Mouse (Mus musculus): Measurements from ENCODE around the gene Ppa2. TPM values are rescaled to one million over a fixed set of nuclear protein-coding genes. Genes with fewer than 3 reads are reported as not detected.

Ppa2 gene
- polyA plus RNA-seq, 1 experiment: 14.6 TPM

GRCm38 (mm10) chr3:133357426-133357974 lies 47.6 kb downstream of the Ppa2 start:
- Histone ChIP-seq H3K36me3 (ENCODE audit: control insufficient read depth, insufficient read depth, low read length) (peaks cover 1% of the 10 kb centered on the region; the same call in 1 of the 2 replicates), H3K27ac (ENCODE audit: insufficient read depth, low read length) (no peak overlapping the region), H3K4me3 (ENCODE audit: extremely low read depth, insufficient read depth, insufficient read length) (no peak overlapping the region), H3K4me1 (ENCODE audit: control insufficient read depth, insufficient read depth, insufficient read length) (no peaks in the 10 kb centered on the region), H3K27me3 (ENCODE audit: control insufficient read depth, insufficient read depth, low read length) (no peaks in the 10 kb centered on the region)
- DNase-seq (ENCODE audit: low read depth in 1 of 2, low spot score in 2 of 2): no peak
- TF ChIP-seq CTCF (IDR thresholded peaks at IDR 0.05; ENCODE audit: extremely low read depth, insufficient read depth, insufficient read length, insufficient replicate concordance) (no peak), POLR2A (IDR thresholded peaks at IDR 0.05; ENCODE audit: low read depth, low read length) (no peak)
- 87% methylated on average over 6 of the region's 6 CpGs for WGBS

- Histone ChIP-seq H3K4me1 (ENCODE audit: control insufficient read depth, insufficient read depth, insufficient read length) (no peaks in the 10 kb centered on the region), H3K27me3 (ENCODE audit: control insufficient read depth, insufficient read depth, low read length) (no peaks in the 10 kb centered on the region), H3K27ac (ENCODE audit: insufficient read depth, low read length) (no peak overlapping the region), H3K4me3 (ENCODE audit: extremely low read depth, insufficient read depth, insufficient read length) (no peak overlapping the region), H3K36me3 (ENCODE audit: control insufficient read depth, insufficient read depth, low read length) (peaks cover 1% of the 10 kb centered on the region; the same call in 1 of the 2 replicates)
- no peak for DNase-seq (ENCODE audit: low read depth in 1 of 2, low spot score in 2 of 2)
- TF ChIP-seq POLR2A (IDR thresholded peaks at IDR 0.05; ENCODE audit: low read depth, low read length) (no peak), CTCF (IDR thresholded peaks at IDR 0.05; ENCODE audit: extremely low read depth, insufficient read depth, insufficient read length, insufficient replicate concordance) (no peak)
Observed at GRCm38 (mm10) chr3:133357977-133358376, 48.1 kb downstream of the Ppa2 start.

GRCm38 (mm10) chr3:133361406-133361805 lies 51.5 kb downstream of the Ppa2 start:
- no peak for TF ChIP-seq CTCF (IDR thresholded peaks at IDR 0.05; ENCODE audit: extremely low read depth, insufficient read depth, insufficient read length, insufficient replicate concordance)
- no peak for TF ChIP-seq POLR2A (IDR thresholded peaks at IDR 0.05; ENCODE audit: low read depth, low read length)
- Histone ChIP-seq H3K4me3 (ENCODE audit: extremely low read depth, insufficient read depth, insufficient read length) (no peak overlapping the region), H3K4me1 (ENCODE audit: control insufficient read depth, insufficient read depth, insufficient read length) (no peaks in the 10 kb centered on the region), H3K36me3 (ENCODE audit: control insufficient read depth, insufficient read depth, low read length) (peaks cover 3% of the 10 kb centered on the region; the same call in 1 of the 2 replicates), H3K27ac (ENCODE audit: insufficient read depth, low read length) (no peak overlapping the region), H3K27me3 (ENCODE audit: control insufficient read depth, insufficient read depth, low read length) (no peaks in the 10 kb centered on the region)
- 84% methylated on average over 1 of the region's 1 CpGs for WGBS
- DNase-seq (ENCODE audit: low read depth in 1 of 2, low spot score in 2 of 2): no peak

- 91% methylated on average over 3 of the region's 3 CpGs for WGBS
- no peak for DNase-seq (ENCODE audit: low read depth in 1 of 2, low spot score in 2 of 2)
- no peak overlapping the region for H3K4me3 ChIP-seq (ENCODE audit: extremely low read depth, insufficient read depth, insufficient read length)
- peaks cover 3% of the 10 kb centered on the region; the same call in 1 of the 2 replicates for H3K36me3 ChIP-seq (ENCODE audit: control insufficient read depth, insufficient read depth, low read length)
- TF ChIP-seq CTCF (IDR thresholded peaks at IDR 0.05; ENCODE audit: extremely low read depth, insufficient read depth, insufficient read length, insufficient replicate concordance) (no peak), POLR2A (IDR thresholded peaks at IDR 0.05; ENCODE audit: low read depth, low read length) (no peak)
- H3K4me1 ChIP-seq (ENCODE audit: control insufficient read depth, insufficient read depth, insufficient read length): no peaks in the 10 kb centered on the region
- H3K27me3 ChIP-seq (ENCODE audit: control insufficient read depth, insufficient read depth, low read length): no peaks in the 10 kb centered on the region
- H3K27ac ChIP-seq (ENCODE audit: insufficient read depth, low read length): no peak overlapping the region
Observed at GRCm38 (mm10) chr3:133364138-133364537, 54.2 kb downstream of the Ppa2 start.

GRCm38 (mm10) chr3:133366096-133366495 lies 56.2 kb downstream of the Ppa2 start:
- no peak overlapping the region for H3K4me3 ChIP-seq (ENCODE audit: extremely low read depth, insufficient read depth, insufficient read length)
- H3K4me1 ChIP-seq (ENCODE audit: control insufficient read depth, insufficient read depth, insufficient read length): no peaks in the 10 kb centered on the region
- 95% methylated on average over 8 of the region's 9 CpGs for WGBS

GRCm38 (mm10) chr3:133378174-133378573 lies 68.3 kb downstream of the Ppa2 start:
- Histone ChIP-seq H3K36me3 (ENCODE audit: control insufficient read depth, insufficient read depth, low read length) (peaks cover 7% of the 10 kb centered on the region), H3K27me3 (ENCODE audit: control insufficient read depth, insufficient read depth, low read length) (no peaks in the 10 kb centered on the region), H3K4me1 (ENCODE audit: control insufficient read depth, insufficient read depth, insufficient read length) (no peaks in the 10 kb centered on the region), H3K27ac (ENCODE audit: insufficient read depth, low read length) (no peak overlapping the region), H3K4me3 (ENCODE audit: extremely low read depth, insufficient read depth, insufficient read length) (no peak overlapping the region)
- TF ChIP-seq CTCF (IDR thresholded peaks at IDR 0.05; ENCODE audit: extremely low read depth, insufficient read depth, insufficient read length, insufficient replicate concordance) (no peak), POLR2A (IDR thresholded peaks at IDR 0.05; ENCODE audit: low read depth, low read length) (no peak)
- no peak for DNase-seq (ENCODE audit: low read depth in 1 of 2, low spot score in 2 of 2)

More at GRCm38 (mm10) chr3:133366096-133366495, 56.2 kb downstream of the Ppa2 start:
- Histone ChIP-seq H3K27me3 (ENCODE audit: control insufficient read depth, insufficient read depth, low read length) (no peaks in the 10 kb centered on the region), H3K36me3 (ENCODE audit: control insufficient read depth, insufficient read depth, low read length) (peaks cover 7% of the 10 kb centered on the region), H3K27ac (ENCODE audit: insufficient read depth, low read length) (no peak overlapping the region)
- no peak for DNase-seq (ENCODE audit: low read depth in 1 of 2, low spot score in 2 of 2)
- TF ChIP-seq POLR2A (IDR thresholded peaks at IDR 0.05; ENCODE audit: low read depth, low read length) (no peak), CTCF (IDR thresholded peaks at IDR 0.05; ENCODE audit: extremely low read depth, insufficient read depth, insufficient read length, insufficient replicate concordance) (no peak)

GRCm38 (mm10) chr3:133379997-133380396 lies 70.1 kb downstream of the Ppa2 start:
- Histone ChIP-seq H3K4me1 (ENCODE audit: control insufficient read depth, insufficient read depth, insufficient read length) (no peaks in the 10 kb centered on the region), H3K27ac (ENCODE audit: insufficient read depth, low read length) (no peak overlapping the region), H3K4me3 (ENCODE audit: extremely low read depth, insufficient read depth, insufficient read length) (no peak overlapping the region), H3K27me3 (ENCODE audit: control insufficient read depth, insufficient read depth, low read length) (no peaks in the 10 kb centered on the region), H3K36me3 (ENCODE audit: control insufficient read depth, insufficient read depth, low read length) (peaks cover 7% of the 10 kb centered on the region)
- WGBS: 94% methylated on average over 1 of the region's 1 CpGs
- no peak for DNase-seq (ENCODE audit: low read depth in 1 of 2, low spot score in 2 of 2)
- TF ChIP-seq CTCF (IDR thresholded peaks at IDR 0.05; ENCODE audit: extremely low read depth, insufficient read depth, insufficient read length, insufficient replicate concordance) (no peak), POLR2A (IDR thresholded peaks at IDR 0.05; ENCODE audit: low read depth, low read length) (no peak)
